Mouse (Mus musculus): ENCODE data around the gene Hist1h3f. TPM values are rescaled to one million over a fixed set of nuclear protein-coding genes. Genes with fewer than 3 reads are reported as not detected.
"Not testable (repeated sequence)": the region's sequence is repeated elsewhere in the genome, so short reads cannot be mapped to it uniquely, and the experiment has no call there.

The Hist1h3f gene
- polyA plus RNA-seq, 1 experiment = 3.0 TPM

GRCm38 (mm10) chr13:23530901-23531875 lies 12.7 kb upstream of the Hist1h3f start, which contains the start of gene Hist1h4h:
TSS of gene Hist1h4h (plus strand) at chr13:23531050.
- no peak for TF ChIP-seq CTCF (IDR thresholded peaks at IDR 0.05; ENCODE audit: control insufficient read depth, insufficient read depth, low read length)
- peak; percentile 100 for TF ChIP-seq POLR2A (IDR thresholded peaks at IDR 0.05; ENCODE audit: borderline replicate concordance, control insufficient read depth, low read depth, low read length)
- Histone ChIP-seq H3K4me3 (replicated peaks; ENCODE audit: control insufficient read depth, low read depth, low read length) (peak within 1 kb of the TSS; percentile 68), H3K4me1 (ENCODE audit: control insufficient read depth, insufficient read depth, low read length) (peaks cover 1% of the 10 kb centered on the region; the same call in 1 of the 2 replicates), H3K27ac (ENCODE audit: control insufficient read depth, insufficient read depth, low read depth, low read length, poor library complexity) (peak within 1 kb of the TSS; percentile 96)
- under 1% methylated on average over 62 of the region's 70 CpGs for WGBS

GRCm38 (mm10) chr13:23532262-23533075 lies 11.4 kb upstream of the Hist1h3f start:
- H3K4me1 ChIP-seq (ENCODE audit: control insufficient read depth, insufficient read depth, low read length) = peaks cover 1% of the 10 kb centered on the region; the same call in 1 of the 2 replicates
- H3K4me3 ChIP-seq (replicated peaks; ENCODE audit: control insufficient read depth, low read depth, low read length) = peak overlapping the region; percentile 44
- H3K27ac ChIP-seq (ENCODE audit: control insufficient read depth, insufficient read depth, low read depth, low read length, poor library complexity) = peak overlapping the region; percentile 90
- TF ChIP-seq POLR2A (IDR thresholded peaks at IDR 0.05; ENCODE audit: borderline replicate concordance, control insufficient read depth, low read depth, low read length) = no peak
- no peak for TF ChIP-seq CTCF (IDR thresholded peaks at IDR 0.05; ENCODE audit: control insufficient read depth, insufficient read depth, low read length)
- WGBS = 21% methylated on average over 9 of the region's 9 CpGs

- WGBS = under 1% methylated on average over 33 of the region's 53 CpGs
- H3K4me3 ChIP-seq (replicated peaks; ENCODE audit: control insufficient read depth, low read depth, low read length) = peak within 1 kb of the TSS; percentile 69
- TF ChIP-seq POLR2A (IDR thresholded peaks at IDR 0.05; ENCODE audit: borderline replicate concordance, control insufficient read depth, low read depth, low read length) = peak; percentile 90; the same call in 1 of the 2 replicates
- H3K27ac ChIP-seq (ENCODE audit: control insufficient read depth, insufficient read depth, low read depth, low read length, poor library complexity) = peak within 1 kb of the TSS; percentile 92
- not testable (repeated sequence) for H3K4me1 ChIP-seq (ENCODE audit: control insufficient read depth, insufficient read depth, low read length)
Observed at GRCm38 (mm10) chr13:23533560-23534367, 10.1 kb upstream of the Hist1h3f start, which contains the start of gene Hist1h2af. TSS of gene Hist1h2af (plus strand) at chr13:23533906.

- H3K4me1 ChIP-seq (ENCODE audit: control insufficient read depth, insufficient read depth, low read length) = peaks cover 1% of the 10 kb centered on the region; the same call in 1 of the 2 replicates
- whole genome bisulfite sequencing = under 1% methylated on average over 15 of the region's 15 CpGs
- TF ChIP-seq POLR2A (IDR thresholded peaks at IDR 0.05; ENCODE audit: borderline replicate concordance, control insufficient read depth, low read depth, low read length) = 0 out of 2 replicates have a peak, but pooled peaks have one; percentile 4
- TF ChIP-seq CTCF (IDR thresholded peaks at IDR 0.05; ENCODE audit: control insufficient read depth, insufficient read depth, low read length) = no peak
- peak overlapping the region; percentile 61 for H3K4me3 ChIP-seq (replicated peaks; ENCODE audit: control insufficient read depth, low read depth, low read length)
- peak overlapping the region; percentile 60; the same call in 1 of the 2 replicates for H3K27ac ChIP-seq (ENCODE audit: control insufficient read depth, insufficient read depth, low read depth, low read length, poor library complexity)
Observed at GRCm38 (mm10) chr13:23534368-23535131, 9.3 kb upstream of the Hist1h3f start.

- H3K4me1 ChIP-seq (ENCODE audit: control insufficient read depth, insufficient read depth, low read length) = not testable (repeated sequence)
- under 1% methylated on average over 46 of the region's 62 CpGs for WGBS
- peak; percentile 98 for TF ChIP-seq POLR2A (IDR thresholded peaks at IDR 0.05; ENCODE audit: borderline replicate concordance, control insufficient read depth, low read depth, low read length)
- H3K4me3 ChIP-seq (replicated peaks; ENCODE audit: control insufficient read depth, low read depth, low read length) = peak within 1 kb of the TSS; percentile 70
- H3K27ac ChIP-seq (ENCODE audit: control insufficient read depth, insufficient read depth, low read depth, low read length, poor library complexity) = peak within 1 kb of the TSS; percentile 94
Observed at GRCm38 (mm10) chr13:23535137-23536075, 8.4 kb upstream of the Hist1h3f start, which contains the start of gene Hist1h3g. TSS of gene Hist1h3g (plus strand) at chr13:23535422.

- peak overlapping the region; percentile 68 for H3K4me3 ChIP-seq (replicated peaks; ENCODE audit: control insufficient read depth, low read depth, low read length)
- no peak overlapping the region; the same call in 1 of the 2 replicates for H3K27ac ChIP-seq (ENCODE audit: control insufficient read depth, insufficient read depth, low read depth, low read length, poor library complexity)
- WGBS = 31% methylated on average over 7 of the region's 7 CpGs
- TF ChIP-seq CTCF (IDR thresholded peaks at IDR 0.05; ENCODE audit: control insufficient read depth, insufficient read depth, low read length) (no peak), POLR2A (IDR thresholded peaks at IDR 0.05; ENCODE audit: borderline replicate concordance, control insufficient read depth, low read depth, low read length) (no peak)
- peaks cover 1% of the 10 kb centered on the region; the same call in 1 of the 2 replicates for H3K4me1 ChIP-seq (ENCODE audit: control insufficient read depth, insufficient read depth, low read length)
Observed at GRCm38 (mm10) chr13:23536076-23536822, 7.6 kb upstream of the Hist1h3f start.
